Mouse (Mus musculus) midbrain, embryonic 10.5 days (tissue): ENCODE measurements around the gene Scn5a. TPM values are rescaled to one million over a fixed set of nuclear protein-coding genes. Genes with fewer than 3 reads are reported as not detected.

Source experiments
- polyA plus RNA-seq: library from polyadenylated mRNA; unstranded; fragments of >200 nt; fragmentation: Nextera tagmentation; extraction: Ambion mirVana; gene quantifications from 2 replicates; pipeline ENCODE4 v1.2.1, GENCODE M21; 2016

Gene Scn5a
- polyA plus RNA-seq, 1 experiment from 2014 or later = 0.22 TPM

Other genes starting within 250 kb of the Scn5a start
- 75.5 and 82.4 TPM in 2 replicates for gene Acaa1a, start 239.3 kb downstream of the Scn5a start, polyA plus RNA-seq
- 7.5 and 8.2 TPM in 2 replicates for gene Myd88, start 237.6 kb downstream of the Scn5a start, polyA plus RNA-seq
- gene Xylb, start 221.6 kb downstream of the Scn5a start, polyA plus RNA-seq = 6.9 and 7.7 TPM in 2 replicates
- not detected in 2 replicates for gene Slc22a14, start 213.5 kb downstream of the Scn5a start, polyA plus RNA-seq
- gene Acvr2b, start 176.9 kb downstream of the Scn5a start, polyA plus RNA-seq = 63.7 and 69.9 TPM in 2 replicates
- 36.5 and 37.5 TPM in 2 replicates for gene Exog, start 134.1 kb downstream of the Scn5a start, polyA plus RNA-seq
- gene Scn10a, start 140.3 kb upstream of the Scn5a start, polyA plus RNA-seq = 0.19 TPM in 1 of 2 replicates, not detected in the other
- gene Scn11a, start 246.4 kb upstream of the Scn5a start, polyA plus RNA-seq = 0.21 and 0.36 TPM in 2 replicates